Mouse (Mus musculus) liver, embryonic 14.5 days (tissue): ENCODE measurements at regions not wholly inside any gene's neighbourhood (a gene's known extent, or its start where the extent isn't known, plus 50 kb on each side); places are given as distances from the start of the nearest gene placed in this dataset.

Experiments used
- CTCF ChIP-seq: IDR thresholded peaks from 2 replicates; pipeline ENCODE4 v1.5.1; 2016; ENCODE audit warnings: antibody characterized with exemption, low read depth, control low read depth
- EP300 ChIP-seq: IDR thresholded peaks from 2 replicates; pipeline ENCODE4 v1.6.1; 2016; ENCODE audit warnings: antibody characterized with exemption, low read depth

GRCm38 (mm10) chr13:63649058-63649647, 75.8 kb upstream of the Ptch1 start:
- no peak for TF ChIP-seq EP300
- no peak for TF ChIP-seq CTCF
